Mouse (Mus musculus) gastrocnemius, adult 18-20 months (tissue): Measurements from ENCODE around the gene Sstr3. TPM values are rescaled to one million over a fixed set of nuclear protein-coding genes. Genes with fewer than 3 reads are reported as not detected.

Experiments
- DNase-seq: peaks from one replicate; pipeline ENCODE4 v3.0.0; 2021; ENCODE audit warnings: low spot score
- total RNA-seq, 2 experiments: library from RNA; stranded (reverse); gene quantifications; 2 replicates each; pipeline ENCODE4 v1.2.3; 2021

The Sstr3 gene
- total RNA-seq, 2 experiments from 2014 or later: not detected

GRCm38 (mm10) chr15:78530671-78531450, 13.6 kb downstream of the Sstr3 start, which contains the start of gene C1qtnf6:
Gene C1qtnf6, minus strand, starts transcription at chr15:78531416.
- DNase-seq: peak; percentile 80

- no peak for DNase-seq
Measured at GRCm38 (mm10) chr15:78530141-78530540, 14.3 kb downstream of the Sstr3 start.

GRCm38 (mm10) chr15:78529428-78529990, 15.0 kb downstream of the Sstr3 start:
- DNase-seq: peak; percentile 67

GRCm38 (mm10) chr15:78528726-78529411, 15.6 kb downstream of the Sstr3 start:
- peak; percentile 20 for DNase-seq

- DNase-seq: peak; percentile 43
Measured at GRCm38 (mm10) chr15:78527973-78528372, 16.5 kb downstream of the Sstr3 start.

- DNase-seq: no peak
Measured at GRCm38 (mm10) chr15:78524163-78524562, 20.3 kb downstream of the Sstr3 start.

GRCm38 (mm10) chr15:78521892-78522291, 22.6 kb downstream of the Sstr3 start:
- DNase-seq: no peak

- peak; percentile 30 for DNase-seq
Measured at GRCm38 (mm10) chr15:78521331-78521730, 23.2 kb downstream of the Sstr3 start.

GRCm38 (mm10) chr15:78520112-78520715, 24.3 kb downstream of the Sstr3 start:
- DNase-seq: peak; percentile 73

- no peak for DNase-seq
Measured at GRCm38 (mm10) chr15:78518221-78518620, 26.3 kb downstream of the Sstr3 start.

GRCm38 (mm10) chr15:78515759-78516158, 28.7 kb downstream of the Sstr3 start:
- DNase-seq: no peak

- peak; percentile 79 for DNase-seq
Measured at GRCm38 (mm10) chr15:78514393-78515146, 29.9 kb downstream of the Sstr3 start.

- no peak for DNase-seq
Measured at GRCm38 (mm10) chr15:78513019-78513418, 31.5 kb downstream of the Sstr3 start.

- DNase-seq: no peak
Measured at GRCm38 (mm10) chr15:78511951-78512350, 32.5 kb downstream of the Sstr3 start.

GRCm38 (mm10) chr15:78510736-78511135, 33.7 kb downstream of the Sstr3 start:
- DNase-seq: no peak

- DNase-seq: no peak
Measured at GRCm38 (mm10) chr15:78510121-78510576, 34.3 kb downstream of the Sstr3 start.

- no peak for DNase-seq
Measured at GRCm38 (mm10) chr15:78509297-78509899, 35.1 kb downstream of the Sstr3 start.

GRCm38 (mm10) chr15:78508443-78508842, 36.0 kb downstream of the Sstr3 start:
- no peak for DNase-seq

- DNase-seq: no peak
Measured at GRCm38 (mm10) chr15:78505541-78505940, 38.9 kb downstream of the Sstr3 start.

- DNase-seq: no peak
Measured at GRCm38 (mm10) chr15:78504816-78505215, 39.7 kb downstream of the Sstr3 start.

GRCm38 (mm10) chr15:78504013-78504412, 40.5 kb downstream of the Sstr3 start:
- DNase-seq: no peak
